Mouse (Mus musculus) myocyte (in vitro differentiated cells): ENCODE measurements at regions not wholly inside any gene's neighbourhood (a gene's known extent, or its start where the extent isn't known, plus 50 kb on each side); places are given as distances from the start of the nearest gene placed in this dataset.

Experiments
- H3K27me3 ChIP-seq: one replicate; pipeline ENCODE4 v1.6.1; 2011; ENCODE audit not compliant: control insufficient read depth, insufficient read depth, insufficient read length
- H3K36me3 ChIP-seq: one replicate; pipeline ENCODE4 v1.6.1; 2011; ENCODE audit not compliant: control insufficient read depth, insufficient read depth
- H3K4me2 ChIP-seq: one replicate; pipeline ENCODE4 v1.6.1; 2011; ENCODE audit warnings: low read depth, control low read depth
- H3K4me3 ChIP-seq: one replicate; pipeline ENCODE4 v1.5.1; 2011; ENCODE audit warnings: mild to moderate bottlenecking, control low read depth, moderate library complexity
- H3K79me2 ChIP-seq: one replicate; pipeline ENCODE4 v1.6.1; 2011; ENCODE audit not compliant: control insufficient read depth, insufficient read depth
- H3ac ChIP-seq: one replicate; pipeline ENCODE4 v1.6.1; 2011; ENCODE audit not compliant: control insufficient read depth, insufficient read length
- CEBPB ChIP-seq: IDR thresholded peaks from 2 replicates; pipeline ENCODE4 v1.6.1; 2011; ENCODE audit warnings: mild to moderate bottlenecking, moderate library complexity; ENCODE audit not compliant: poor library complexity, insufficient read depth, severe bottlenecking
- E2F4 ChIP-seq: IDR thresholded peaks from one replicate; pipeline ENCODE4 v1.6.1; 2011; ENCODE audit warnings: mild to moderate bottlenecking, control low read depth, moderate library complexity; ENCODE audit not compliant: insufficient read depth
- MAX ChIP-seq: IDR thresholded peaks from one replicate; pipeline ENCODE4 v1.6.1; 2011; ENCODE audit warnings: low read depth, mild to moderate bottlenecking, control low read depth
- MYOD1 ChIP-seq, 3 experiments: IDR thresholded peaks; one replicate each; pipeline ENCODE4 v1.6.1; 2011; ENCODE audit warnings: control low read depth in 2 of 3, low read depth in 2 of 3, mild to moderate bottlenecking in 2 of 3, moderate library complexity in 1 of 3; ENCODE audit not compliant: insufficient read length in 2 of 3, control insufficient read depth in 1 of 3
- MYOG ChIP-seq, 3 experiments: IDR thresholded peaks; one replicate each; pipeline ENCODE4 v1.6.1; 2011; ENCODE audit warnings: control low read depth in 2 of 3, low read depth in 2 of 3, mild to moderate bottlenecking in 2 of 3; ENCODE audit not compliant: insufficient read length in 2 of 3, control insufficient read depth in 1 of 3, insufficient read depth in 1 of 3
- POLR2A ChIP-seq: IDR thresholded peaks from one replicate; pipeline ENCODE4 v1.6.1; 2011; ENCODE audit warnings: low read depth, mild to moderate bottlenecking, control low read depth, moderate library complexity; ENCODE audit not compliant: insufficient read length
- POLR2AphosphoS2 ChIP-seq: IDR thresholded peaks from one replicate; pipeline ENCODE4 v1.6.1; 2011; ENCODE audit warnings: low read depth, control low read depth; ENCODE audit not compliant: insufficient read length
- REST ChIP-seq: IDR thresholded peaks from one replicate; pipeline ENCODE4 v1.6.1; 2011; ENCODE audit warnings: mild to moderate bottlenecking, control low read depth, moderate library complexity; ENCODE audit not compliant: insufficient read depth, insufficient read length
- SRF ChIP-seq: IDR thresholded peaks from one replicate; pipeline ENCODE4 v1.6.1; 2011; ENCODE audit warnings: low read depth; ENCODE audit not compliant: control insufficient read depth, insufficient read length
- TCF12 ChIP-seq: IDR thresholded peaks from one replicate; pipeline ENCODE4 v1.6.1; 2011; ENCODE audit warnings: mild to moderate bottlenecking, control low read depth; ENCODE audit not compliant: poor library complexity, insufficient read depth, severe bottlenecking
- TCF3 ChIP-seq: IDR thresholded peaks from one replicate; pipeline ENCODE4 v1.6.1; 2011; ENCODE audit warnings: low read depth, control low read depth; ENCODE audit not compliant: insufficient read length
- USF1 ChIP-seq: IDR thresholded peaks from one replicate; pipeline ENCODE4 v1.6.1; 2011; ENCODE audit warnings: low read depth, mild to moderate bottlenecking, control low read depth, moderate library complexity

DNA sequence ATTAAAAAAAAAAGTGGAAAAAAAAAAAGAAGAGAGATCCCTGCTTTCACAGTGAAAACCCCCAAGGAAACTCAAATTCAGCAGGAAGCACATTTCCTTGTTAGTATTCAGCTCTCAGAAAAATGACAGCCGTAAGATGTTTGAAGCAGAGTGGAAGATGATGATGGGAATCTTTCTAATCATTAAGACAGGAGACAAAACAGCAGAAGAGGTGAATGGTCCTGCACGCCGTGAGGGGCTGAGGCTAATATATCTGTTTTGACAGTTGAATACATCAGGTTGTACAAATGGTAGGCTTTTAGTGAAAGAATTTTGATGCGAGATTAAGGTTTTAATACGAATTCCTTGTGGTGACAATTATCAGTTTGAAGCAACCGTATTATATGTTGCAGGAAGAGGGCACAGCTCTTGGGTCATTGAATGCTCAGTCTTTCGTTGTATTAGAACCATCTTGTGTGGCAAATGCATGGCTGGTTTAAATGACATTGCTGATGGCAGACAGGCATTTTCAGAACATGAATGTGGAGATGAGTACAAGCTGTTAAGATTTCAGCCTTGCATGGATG lies 649.3 kb downstream of the Hace1 start:
- H3K27me3 ChIP-seq = no peaks in the 10 kb centered on the region
- TF ChIP-seq CEBPB = no peak
- no peak for TF ChIP-seq TCF12
- no peak for TF ChIP-seq MYOG (IDR thresholded peaks at IDR 0.05; ENCODE audit: control insufficient read depth in 1 of 3, insufficient read depth in 1 of 3, insufficient read length in 2 of 3, low read depth in 2 of 3)
- TF ChIP-seq REST = no peak
- TF ChIP-seq TCF3 = no peak
- TF ChIP-seq MAX = no peak
- TF ChIP-seq USF1 = no peak
- no peak for TF ChIP-seq SRF
- no peak for TF ChIP-seq POLR2AphosphoS2
- TF ChIP-seq POLR2A = no peak
- TF ChIP-seq MYOD1 (IDR thresholded peaks at IDR 0.05; ENCODE audit: control insufficient read depth in 1 of 3, insufficient read length in 2 of 3, low read depth in 2 of 3) = no peak
- TF ChIP-seq E2F4 = no peak
- H3K4me3 ChIP-seq = no peak overlapping the region
- H3K4me2 ChIP-seq = no peak overlapping the region
- H3K36me3 ChIP-seq = no peaks in the 10 kb centered on the region
- H3ac ChIP-seq = no peak overlapping the region
- H3K79me2 ChIP-seq = no peaks in the 10 kb centered on the region

DNA sequence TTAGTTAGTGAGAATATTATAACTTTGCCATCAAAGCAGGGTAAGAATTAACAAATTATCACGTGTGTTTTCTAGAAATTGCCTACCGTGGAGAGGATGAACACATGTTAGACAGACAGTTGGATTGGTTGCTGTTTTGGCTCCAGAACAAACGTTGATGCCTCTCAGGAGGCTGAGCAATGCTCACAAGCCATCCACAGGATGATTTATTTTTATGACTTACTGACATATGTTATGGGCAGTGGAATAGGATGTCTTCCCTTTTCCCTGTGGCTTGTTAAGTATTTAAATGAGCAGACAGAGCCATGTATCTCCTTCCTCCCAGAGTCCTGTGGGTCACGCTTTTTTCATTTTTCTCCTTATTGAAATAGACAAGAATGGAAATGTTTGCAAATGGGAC lies 652.0 kb downstream of the Hace1 start:
- Histone ChIP-seq H3ac (no peak overlapping the region), H3K4me3 (no peak overlapping the region), H3K27me3 (no peaks in the 10 kb centered on the region), H3K36me3 (no peaks in the 10 kb centered on the region), H3K4me2 (no peak overlapping the region), H3K79me2 (no peaks in the 10 kb centered on the region)
- TF ChIP-seq MYOG (IDR thresholded peaks at IDR 0.05; ENCODE audit: control insufficient read depth in 1 of 3, insufficient read depth in 1 of 3, insufficient read length in 2 of 3, low read depth in 2 of 3) (no peak), TCF12 (no peak), TCF3 (no peak), REST (no peak), USF1 (no peak), CEBPB (no peak), MAX (no peak), POLR2A (no peak), MYOD1 (IDR thresholded peaks at IDR 0.05; ENCODE audit: control insufficient read depth in 1 of 3, insufficient read length in 2 of 3, low read depth in 2 of 3) (no peak), SRF (no peak), E2F4 (no peak), POLR2AphosphoS2 (no peak)

DNA sequence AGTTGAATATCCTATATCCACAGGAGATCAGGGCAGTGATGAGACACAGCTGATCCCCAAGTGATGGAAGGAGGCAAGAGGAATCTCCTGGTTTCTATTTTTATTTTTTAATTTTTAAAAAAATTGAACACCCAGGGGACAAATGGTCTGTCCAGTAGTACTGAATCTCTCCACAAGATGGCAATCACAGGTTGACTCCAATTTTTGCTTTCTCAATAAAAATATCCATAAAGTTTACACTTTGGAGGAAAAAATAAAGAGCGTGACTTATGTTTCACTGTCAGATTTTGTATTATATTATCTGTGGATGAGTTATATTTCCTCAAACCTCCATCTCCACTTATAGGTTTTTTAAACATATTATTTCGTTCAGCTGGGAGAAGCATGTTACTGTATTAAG lies 658.0 kb downstream of the Hace1 start:
- H3K27me3 ChIP-seq = no peaks in the 10 kb centered on the region
- H3K36me3 ChIP-seq = no peaks in the 10 kb centered on the region
- H3K4me3 ChIP-seq = no peak overlapping the region
- H3K79me2 ChIP-seq = no peaks in the 10 kb centered on the region
- TF ChIP-seq SRF (no peak), E2F4 (no peak), CEBPB (no peak), TCF12 (no peak), MYOG (IDR thresholded peaks at IDR 0.05; ENCODE audit: control insufficient read depth in 1 of 3, insufficient read depth in 1 of 3, insufficient read length in 2 of 3, low read depth in 2 of 3) (no peak), USF1 (no peak)
- no peak overlapping the region for H3K4me2 ChIP-seq
- H3ac ChIP-seq = no peak overlapping the region

DNA sequence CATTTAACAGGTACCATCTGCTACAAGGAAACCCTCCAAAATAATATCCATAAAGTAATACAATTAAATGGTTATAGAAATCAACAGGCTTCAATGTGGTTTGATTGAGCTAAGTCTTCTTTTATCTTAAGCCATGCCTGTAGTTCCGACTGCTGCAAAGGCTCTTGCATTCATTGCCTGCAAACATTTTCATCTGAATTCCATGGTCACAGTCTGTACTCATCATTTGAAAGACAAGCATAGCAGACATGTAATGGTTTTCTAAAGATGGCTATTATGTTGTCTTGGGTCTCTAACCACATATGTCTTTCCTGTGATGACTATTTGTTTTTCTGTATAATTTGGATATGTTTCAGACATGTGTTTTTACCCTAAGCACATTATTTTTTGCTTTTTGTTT lies 677.9 kb downstream of the Hace1 start:
- H3K79me2 ChIP-seq = no peaks in the 10 kb centered on the region
- TF ChIP-seq MYOD1 (IDR thresholded peaks at IDR 0.05; ENCODE audit: control insufficient read depth in 1 of 3, insufficient read length in 2 of 3, low read depth in 2 of 3) (no peak), CEBPB (no peak), E2F4 (no peak), POLR2A (no peak)
- H3K36me3 ChIP-seq = no peaks in the 10 kb centered on the region
- H3K4me3 ChIP-seq = no peak overlapping the region
- no peaks in the 10 kb centered on the region for H3K27me3 ChIP-seq
- H3ac ChIP-seq = no peak overlapping the region
- H3K4me2 ChIP-seq = no peak overlapping the region

DNA sequence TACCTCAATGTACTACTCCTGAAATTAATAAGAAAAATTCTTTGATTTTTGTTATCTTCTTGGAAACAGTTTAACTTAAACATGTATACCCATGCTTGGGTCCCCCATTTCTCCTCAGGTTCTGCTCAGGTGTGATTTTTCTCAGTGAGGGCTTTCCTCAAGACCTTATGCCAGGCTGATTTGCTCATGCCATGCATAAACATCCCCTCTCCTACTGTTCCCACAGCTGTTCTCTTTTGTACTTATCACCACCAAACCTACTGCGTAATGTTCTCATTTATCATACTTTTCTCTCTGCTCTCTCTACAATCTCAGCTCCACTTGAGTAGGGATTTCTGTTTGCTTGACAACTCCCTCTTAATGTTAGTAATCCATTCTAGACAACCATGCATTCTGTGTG lies 692.1 kb downstream of the Hace1 start:
- Histone ChIP-seq H3K79me2 (no peaks in the 10 kb centered on the region), H3K4me3 (no peak overlapping the region), H3K36me3 (no peaks in the 10 kb centered on the region), H3K27me3 (no peaks in the 10 kb centered on the region), H3K4me2 (no peak overlapping the region), H3ac (no peak overlapping the region)
- no peak for TF ChIP-seq TCF12
- TF ChIP-seq MAX = no peak
- TF ChIP-seq E2F4 = no peak
- TF ChIP-seq MYOG (IDR thresholded peaks at IDR 0.05; ENCODE audit: control insufficient read depth in 1 of 3, insufficient read depth in 1 of 3, insufficient read length in 2 of 3, low read depth in 2 of 3) = no peak
- no peak for TF ChIP-seq USF1
- TF ChIP-seq POLR2AphosphoS2 = no peak
- TF ChIP-seq POLR2A = no peak
- no peak for TF ChIP-seq REST
- TF ChIP-seq MYOD1 (IDR thresholded peaks at IDR 0.05; ENCODE audit: control insufficient read depth in 1 of 3, insufficient read length in 2 of 3, low read depth in 2 of 3) = no peak
- no peak for TF ChIP-seq CEBPB
- TF ChIP-seq SRF = no peak
- no peak for TF ChIP-seq TCF3
